Mouse (Mus musculus): Measurements from ENCODE around the gene Slc28a1.

The Slc28a1 gene

GRCm38 (mm10) chr7:81212697-81213346 lies 98.2 kb downstream of the Slc28a1 start:
- peak; percentile 94 for DNase-seq (ENCODE audit: low spot score)

GRCm38 (mm10) chr7:81213347-81214152 lies 99.0 kb downstream of the Slc28a1 start, which contains the start of gene Pde8a:
Gene Pde8a (plus strand): TSS chr7:81213596.
- no peak for DNase-seq (ENCODE audit: low spot score)

GRCm38 (mm10) chr7:81214153-81214907 lies 99.7 kb downstream of the Slc28a1 start:
- no peak for DNase-seq (ENCODE audit: low spot score)

- no peak for DNase-seq (ENCODE audit: low spot score)
Measured at GRCm38 (mm10) chr7:81215950-81216349, 101.4 kb downstream of the Slc28a1 start.

GRCm38 (mm10) chr7:81219321-81219720 lies 104.7 kb downstream of the Slc28a1 start:
- no peak for DNase-seq (ENCODE audit: low spot score)

Measured in ovary, postnatal 14 days (tissue).